Mouse (Mus musculus) testis, adult 2 months (tissue): ENCODE measurements around the gene Rcc2.

Experiments
- CTCF ChIP-seq: fragments of 200-500 bp; IDR thresholded peaks from 2 replicates; pipeline ENCODE4 v1.5.1; 2012; ENCODE audit warnings: low read depth, mild to moderate bottlenecking, inconsistent platforms, low read length, moderate library complexity; ENCODE audit not compliant: control insufficient read depth, insufficient read depth, insufficient replicate concordance
- POLR2A ChIP-seq: fragments of 200-500 bp; IDR thresholded peaks from 2 replicates; pipeline ENCODE4 v1.6.1; 2012; ENCODE audit warnings: low read depth, mild to moderate bottlenecking, inconsistent platforms, low read length, moderate library complexity; ENCODE audit not compliant: control insufficient read depth

GRCm38 (mm10) chr4:140657681-140658575, 42.4 kb upstream of the Rcc2 start:
- TF ChIP-seq CTCF (no peak), POLR2A (no peak)
